Mouse (Mus musculus) stomach, postnatal 0 days (tissue): Measurements from ENCODE around the gene Snd1.

ENCODE experiments used
- CTCF ChIP-seq: IDR thresholded peaks from 2 replicates; pipeline ENCODE4 v1.5.1; 2016; ENCODE audit warnings: antibody characterized with exemption, low read depth, mild to moderate bottlenecking, moderate library complexity
- EP300 ChIP-seq: optimal IDR thresholded peaks from 2 replicates; pipeline ENCODE3; 2016; ENCODE audit warnings: antibody characterized with exemption

DNA sequence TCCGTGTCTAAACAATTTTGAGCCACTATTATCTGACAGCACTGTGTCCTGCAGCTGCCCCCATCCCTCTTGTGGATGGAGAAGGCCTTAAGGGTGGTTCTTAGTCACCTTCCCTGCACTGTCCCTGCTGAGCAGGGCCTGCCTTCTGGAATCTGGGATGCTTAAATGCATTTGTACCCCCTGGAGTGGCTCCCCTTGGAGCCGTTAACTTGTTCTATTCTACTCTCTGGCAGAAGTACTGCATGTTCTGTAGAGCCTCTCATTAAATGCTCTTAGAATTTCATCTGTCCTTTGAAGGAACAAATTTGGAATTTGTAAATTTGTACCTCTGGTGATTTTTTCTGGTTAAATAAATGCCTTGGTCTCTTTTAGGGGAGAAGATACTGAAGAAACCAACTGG, 50.6 kb downstream of the Snd1 start:
- TF ChIP-seq EP300 (no peak), CTCF (no peak)
